Mouse (Mus musculus): ENCODE measurements around the gene Azi2. TPM values are rescaled to one million over a fixed set of nuclear protein-coding genes. Genes with fewer than 3 reads are reported as not detected.
A peak's percentile ranks its signal among the peaks of the same experiment; 100 is the strongest.

The Azi2 gene
- polyA plus RNA-seq, 1 experiment from 2014 or later, result 72.0 TPM

- H3K36me3 ChIP-seq (ENCODE audit: control insufficient read depth, insufficient read depth), result no peaks in the 10 kb centered on the region
- TF ChIP-seq CTCF (IDR thresholded peaks at IDR 0.05; ENCODE audit: low read depth), result no peak
- WGBS, result 62% methylated on average over 2 of the region's 2 CpGs
- no peaks in the 10 kb centered on the region for H3K4me1 ChIP-seq (replicated peaks; ENCODE audit: control insufficient read depth, insufficient read depth, low read length)
- no peak overlapping the region for H3K9ac ChIP-seq (ENCODE audit: low read depth, low read length)
- no peak overlapping the region for H3K4me2 ChIP-seq (replicated peaks; ENCODE audit: low read depth)
- H3K27me3 ChIP-seq (replicated peaks; ENCODE audit: control insufficient read depth, insufficient read depth, low read length), result no peaks in the 10 kb centered on the region
- H3K4me3 ChIP-seq (ENCODE audit: low read depth, low read length), result no peak overlapping the region
- H3K27ac ChIP-seq (ENCODE audit: low read depth, low read length), result no peak overlapping the region
- no peak for ATAC-seq
- no peaks in the 10 kb centered on the region for H3K9me3 ChIP-seq (ENCODE audit: control insufficient read depth)
Measured at GRCm38 (mm10) chr9:118024966-118025365, 15.3 kb upstream of the Azi2 start.

- H3K4me2 ChIP-seq (replicated peaks; ENCODE audit: low read depth), result no peak overlapping the region
- H3K27me3 ChIP-seq (replicated peaks; ENCODE audit: control insufficient read depth, insufficient read depth, low read length), result no peaks in the 10 kb centered on the region
- H3K4me1 ChIP-seq (replicated peaks; ENCODE audit: control insufficient read depth, insufficient read depth, low read length), result no peaks in the 10 kb centered on the region
- 49% methylated on average over 4 of the region's 4 CpGs for WGBS
- H3K36me3 ChIP-seq (ENCODE audit: control insufficient read depth, insufficient read depth), result no peaks in the 10 kb centered on the region
- TF ChIP-seq CTCF (IDR thresholded peaks at IDR 0.05; ENCODE audit: low read depth), result peak; percentile 11; the same call in 1 of the 2 replicates
- H3K9ac ChIP-seq (ENCODE audit: low read depth, low read length), result no peak overlapping the region
- H3K27ac ChIP-seq (ENCODE audit: low read depth, low read length), result no peak overlapping the region
- H3K4me3 ChIP-seq (ENCODE audit: low read depth, low read length), result no peak overlapping the region
- H3K9me3 ChIP-seq (ENCODE audit: control insufficient read depth), result no peaks in the 10 kb centered on the region
- ATAC-seq, result no peak
Measured at GRCm38 (mm10) chr9:118029490-118029889, 10.8 kb upstream of the Azi2 start.

DNA sequence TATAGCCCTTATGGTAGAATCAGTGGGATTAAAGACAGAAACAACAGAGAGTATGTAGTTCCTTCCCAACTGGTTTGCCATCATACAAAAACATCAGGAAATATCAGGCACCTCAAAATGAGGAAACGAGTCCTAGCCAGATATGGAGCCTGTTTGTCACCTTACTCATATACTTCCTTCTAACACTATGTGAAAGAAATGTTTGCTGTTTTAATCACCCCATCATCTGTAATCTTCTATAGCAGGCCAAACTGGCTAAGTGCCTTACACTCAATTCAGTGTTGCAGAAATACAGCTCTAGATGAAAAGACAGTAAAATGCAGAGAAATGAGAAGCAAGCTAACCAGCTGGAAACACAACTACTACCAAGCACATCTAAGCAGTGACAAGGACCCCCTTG is 10.0 kb upstream of the Azi2 start:
- Histone ChIP-seq H3K27ac (ENCODE audit: low read depth, low read length) (no peak overlapping the region), H3K4me1 (replicated peaks; ENCODE audit: control insufficient read depth, insufficient read depth, low read length) (no peaks in the 10 kb centered on the region), H3K9me3 (ENCODE audit: control insufficient read depth) (no peaks in the 10 kb centered on the region), H3K4me2 (replicated peaks; ENCODE audit: low read depth) (no peak overlapping the region), H3K36me3 (ENCODE audit: control insufficient read depth, insufficient read depth) (no peaks in the 10 kb centered on the region), H3K27me3 (replicated peaks; ENCODE audit: control insufficient read depth, insufficient read depth, low read length) (no peaks in the 10 kb centered on the region), H3K9ac (ENCODE audit: low read depth, low read length) (no peak overlapping the region), H3K4me3 (ENCODE audit: low read depth, low read length) (no peak overlapping the region)
- no peak for TF ChIP-seq CTCF (IDR thresholded peaks at IDR 0.05; ENCODE audit: low read depth)
- no peak for ATAC-seq
- 59% methylated on average over 1 of the region's 1 CpGs for WGBS

- H3K4me1 ChIP-seq (replicated peaks; ENCODE audit: control insufficient read depth, insufficient read depth, low read length), result no peaks in the 10 kb centered on the region
- no peak overlapping the region for H3K4me3 ChIP-seq (ENCODE audit: low read depth, low read length)
- WGBS, result 45% methylated on average over 2 of the region's 2 CpGs
- no peaks in the 10 kb centered on the region for H3K36me3 ChIP-seq (ENCODE audit: control insufficient read depth, insufficient read depth)
- no peaks in the 10 kb centered on the region for H3K9me3 ChIP-seq (ENCODE audit: control insufficient read depth)
- no peak overlapping the region for H3K4me2 ChIP-seq (replicated peaks; ENCODE audit: low read depth)
- H3K9ac ChIP-seq (ENCODE audit: low read depth, low read length), result no peak overlapping the region
- ATAC-seq, result no peak
- H3K27me3 ChIP-seq (replicated peaks; ENCODE audit: control insufficient read depth, insufficient read depth, low read length), result no peaks in the 10 kb centered on the region
- no peak for TF ChIP-seq CTCF (IDR thresholded peaks at IDR 0.05; ENCODE audit: low read depth)
- no peak overlapping the region for H3K27ac ChIP-seq (ENCODE audit: low read depth, low read length)
Measured at GRCm38 (mm10) chr9:118031694-118032093, 8.6 kb upstream of the Azi2 start.

DNA sequence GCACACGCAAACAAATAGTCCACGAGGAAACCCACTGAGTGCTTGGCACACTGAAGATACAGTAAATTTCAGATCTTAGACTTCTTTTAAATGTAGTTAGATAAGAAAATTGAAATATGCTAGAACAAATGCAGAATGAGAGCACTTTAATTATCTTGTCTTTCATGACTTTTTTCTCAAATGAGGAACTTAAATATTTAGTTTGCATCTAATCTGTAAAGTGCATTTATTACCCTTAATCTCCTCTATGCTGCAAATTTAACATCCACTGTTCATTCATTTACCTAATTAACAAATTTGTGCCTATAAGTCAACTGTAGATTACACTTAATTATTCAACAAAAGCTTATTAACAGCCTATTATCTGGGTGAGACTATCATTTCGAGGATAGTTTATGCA is 5.3 kb upstream of the Azi2 start:
- H3K9ac ChIP-seq (ENCODE audit: low read depth, low read length), result no peak overlapping the region
- H3K27ac ChIP-seq (ENCODE audit: low read depth, low read length), result no peak overlapping the region
- H3K27me3 ChIP-seq (replicated peaks; ENCODE audit: control insufficient read depth, insufficient read depth, low read length), result no peaks in the 10 kb centered on the region
- no peak overlapping the region for H3K4me2 ChIP-seq (replicated peaks; ENCODE audit: low read depth)
- no peak overlapping the region for H3K4me3 ChIP-seq (ENCODE audit: low read depth, low read length)
- WGBS, result 81% methylated on average over 3 of the region's 3 CpGs
- H3K9me3 ChIP-seq (ENCODE audit: control insufficient read depth), result no peaks in the 10 kb centered on the region
- no peak for TF ChIP-seq CTCF (IDR thresholded peaks at IDR 0.05; ENCODE audit: low read depth)
- no peak for ATAC-seq
- no peaks in the 10 kb centered on the region for H3K36me3 ChIP-seq (ENCODE audit: control insufficient read depth, insufficient read depth)
- H3K4me1 ChIP-seq (replicated peaks; ENCODE audit: control insufficient read depth, insufficient read depth, low read length), result no peaks in the 10 kb centered on the region

DNA sequence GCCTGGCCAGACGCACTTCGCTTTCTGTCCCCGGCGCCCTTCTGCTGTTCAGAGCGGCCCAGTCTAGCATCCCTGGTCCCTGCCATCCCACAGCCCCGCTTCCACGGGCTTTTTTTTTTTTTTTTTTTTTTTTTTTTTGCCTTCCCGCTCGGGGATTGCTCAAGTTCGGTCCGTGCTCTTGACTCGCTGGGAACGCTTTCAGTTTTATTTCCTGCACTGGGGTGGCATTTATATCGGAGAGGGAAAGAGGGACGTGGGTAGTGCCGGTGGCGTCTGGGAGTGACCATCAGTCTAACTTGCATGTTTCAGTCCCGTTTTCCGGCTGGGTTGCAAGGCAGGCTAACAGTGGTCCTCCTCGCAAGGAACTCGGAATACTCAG is 712 bp downstream of the Azi2 start:
- Histone ChIP-seq H3K9me3 (ENCODE audit: control insufficient read depth) (no peaks in the 10 kb centered on the region), H3K27me3 (replicated peaks; ENCODE audit: control insufficient read depth, insufficient read depth, low read length) (no peaks in the 10 kb centered on the region), H3K4me1 (replicated peaks; ENCODE audit: control insufficient read depth, insufficient read depth, low read length) (no peaks in the 10 kb centered on the region), H3K4me3 (ENCODE audit: low read depth, low read length) (peak overlapping the region; percentile 89), H3K9ac (ENCODE audit: low read depth, low read length) (peak overlapping the region; percentile 94), H3K27ac (ENCODE audit: low read depth, low read length) (peak overlapping the region; percentile 98), H3K4me2 (replicated peaks; ENCODE audit: low read depth) (peak overlapping the region; percentile 74), H3K36me3 (ENCODE audit: control insufficient read depth, insufficient read depth) (no peaks in the 10 kb centered on the region)
- under 1% methylated on average over 21 of the region's 21 CpGs for WGBS
- TF ChIP-seq CTCF (IDR thresholded peaks at IDR 0.05; ENCODE audit: low read depth), result no peak
- no peak for ATAC-seq

- TF ChIP-seq CTCF (IDR thresholded peaks at IDR 0.05; ENCODE audit: low read depth), result no peak
- no peak for ATAC-seq
- whole genome bisulfite sequencing, result 18% methylated on average over 5 of the region's 5 CpGs
- Histone ChIP-seq H3K4me1 (replicated peaks; ENCODE audit: control insufficient read depth, insufficient read depth, low read length) (no peaks in the 10 kb centered on the region), H3K9me3 (ENCODE audit: control insufficient read depth) (no peaks in the 10 kb centered on the region), H3K9ac (ENCODE audit: low read depth, low read length) (no peak overlapping the region), H3K4me2 (replicated peaks; ENCODE audit: low read depth) (peak overlapping the region; percentile 74), H3K36me3 (ENCODE audit: control insufficient read depth, insufficient read depth) (no peaks in the 10 kb centered on the region), H3K4me3 (ENCODE audit: low read depth, low read length) (peak overlapping the region; percentile 89), H3K27ac (ENCODE audit: low read depth, low read length) (peak overlapping the region; percentile 98; the same call in 1 of the 2 replicates), H3K27me3 (replicated peaks; ENCODE audit: control insufficient read depth, insufficient read depth, low read length) (no peaks in the 10 kb centered on the region)
Measured at GRCm38 (mm10) chr9:118041646-118042045, 1.3 kb downstream of the Azi2 start.
